Mouse (Mus musculus) lung, postnatal 14 days (tissue): ENCODE data around the gene Atp2b4.

ENCODE experiments used
- DNase-seq: peaks from one replicate; pipeline ENCODE4 v3.0.0; 2021

Gene Atp2b4

DNA sequence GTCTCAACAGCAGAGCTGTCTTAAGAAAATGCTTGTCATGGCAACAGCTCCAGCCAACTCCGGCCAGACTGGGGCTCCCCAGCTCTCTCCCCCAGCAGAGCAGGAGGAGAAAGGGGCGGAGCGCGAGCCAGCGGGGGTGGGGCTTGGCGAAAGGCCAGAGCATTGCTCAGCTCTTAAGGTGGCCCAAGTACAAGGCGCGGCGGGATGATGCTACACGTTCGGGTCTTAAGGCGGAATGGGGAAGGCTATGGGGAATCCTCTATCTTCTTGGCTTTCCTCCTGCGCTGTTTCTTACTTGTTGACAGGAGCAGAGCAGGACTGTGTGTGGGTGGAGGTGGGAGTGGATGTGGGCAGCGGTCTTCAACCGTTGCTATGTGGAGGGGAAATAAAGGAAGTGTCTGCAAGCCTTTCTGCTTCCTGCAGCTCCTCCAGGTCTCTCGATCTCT, at the start of gene Atp2b4:
Atp2b4 (minus strand) TSS at position 94 of the 446 bp plus-strand sequence.
- peak; percentile 98 for DNase-seq

DNA sequence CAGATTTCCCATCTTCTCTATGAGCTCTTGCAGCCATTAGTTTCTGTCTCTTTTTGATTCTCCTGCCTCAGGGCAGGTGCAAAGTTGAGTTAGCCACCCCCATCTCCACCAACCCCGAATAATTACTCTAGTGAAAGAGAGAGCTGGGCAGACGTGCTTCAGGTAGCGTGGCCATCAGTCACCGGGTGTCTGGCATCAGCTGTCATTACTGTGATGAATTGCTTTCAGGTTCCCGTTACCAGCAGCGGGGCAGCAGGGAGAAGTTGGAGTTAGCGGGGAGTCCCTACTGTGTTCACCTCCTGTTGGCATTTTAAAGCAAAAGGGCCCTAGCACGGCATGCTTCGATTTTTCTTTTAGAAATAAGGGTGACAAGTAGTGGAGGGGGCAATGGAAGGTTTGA, 43.9 kb upstream of the Atp2b4 start:
- no peak for DNase-seq

DNA sequence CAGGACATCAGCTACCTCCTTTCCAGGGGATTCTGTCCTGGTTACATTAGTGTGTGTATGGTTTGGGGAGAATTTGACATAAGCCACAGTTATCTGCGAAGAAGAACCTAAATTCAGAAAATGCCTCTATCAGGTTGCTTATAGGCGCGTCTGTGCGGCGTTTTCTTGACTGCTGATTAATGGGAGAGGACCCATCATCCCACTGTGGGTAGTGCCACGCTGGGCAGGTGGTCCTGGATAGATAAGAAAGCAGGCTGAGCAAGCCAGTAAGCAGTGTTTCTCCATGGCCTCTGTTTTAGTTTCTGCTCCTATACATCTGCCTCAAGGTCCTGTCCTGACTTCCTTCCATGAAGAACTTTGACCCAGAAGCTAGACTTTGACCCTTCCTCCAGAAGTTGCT, 43.1 kb upstream of the Atp2b4 start:
- no peak for DNase-seq

DNA sequence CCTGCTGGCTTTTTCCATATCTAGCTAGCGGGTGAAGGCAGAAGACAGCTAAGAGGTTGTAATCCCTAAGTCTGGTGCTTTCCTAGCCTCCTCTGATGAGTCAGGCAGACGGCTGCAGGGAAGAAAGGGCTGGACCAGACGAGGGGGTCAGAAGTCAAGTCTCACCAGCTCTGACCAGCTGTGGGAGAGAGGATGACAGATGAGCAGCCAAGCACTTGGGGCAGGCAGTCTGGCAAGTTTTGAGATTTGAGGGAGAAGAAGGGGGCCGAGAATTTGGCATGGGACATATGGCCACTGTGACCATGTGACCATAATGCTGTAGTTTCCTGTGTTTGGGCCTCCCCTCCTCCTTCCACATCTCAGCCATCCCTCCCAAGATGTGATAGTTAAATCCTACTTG, 42.5 kb upstream of the Atp2b4 start:
- peak; percentile 41 for DNase-seq

DNA sequence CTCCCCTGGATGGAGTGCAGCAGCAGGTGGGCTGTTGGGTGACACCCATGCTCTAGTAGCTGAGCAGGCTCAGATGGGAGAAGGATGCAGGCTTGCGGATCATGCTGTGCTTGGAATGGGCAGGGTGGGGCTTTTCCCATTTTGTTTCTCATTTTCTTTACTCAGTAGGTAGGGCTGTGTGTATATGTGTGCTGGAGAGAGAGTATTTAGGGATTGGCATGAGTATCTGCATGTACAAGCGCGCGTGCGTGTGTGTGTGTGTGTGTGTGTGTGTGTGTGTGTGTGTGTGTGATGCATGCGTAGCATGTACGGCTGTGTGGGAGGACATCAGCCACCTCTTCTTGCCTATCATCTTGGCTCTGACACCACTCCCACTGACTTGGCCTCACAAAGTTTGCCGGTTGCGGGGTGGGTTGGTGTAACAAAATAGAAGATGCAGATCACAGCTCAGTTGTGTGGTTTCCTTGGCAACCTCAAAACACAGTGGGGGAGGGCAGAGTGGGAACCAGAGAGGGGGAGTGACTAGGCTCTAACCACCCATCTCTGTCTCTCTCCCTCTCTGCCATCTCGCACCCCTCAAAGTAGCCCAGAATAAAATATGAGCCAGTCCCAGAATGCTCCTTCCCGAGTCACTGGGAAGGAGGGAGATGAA, 41.4 kb upstream of the Atp2b4 start:
- no peak for DNase-seq

DNA sequence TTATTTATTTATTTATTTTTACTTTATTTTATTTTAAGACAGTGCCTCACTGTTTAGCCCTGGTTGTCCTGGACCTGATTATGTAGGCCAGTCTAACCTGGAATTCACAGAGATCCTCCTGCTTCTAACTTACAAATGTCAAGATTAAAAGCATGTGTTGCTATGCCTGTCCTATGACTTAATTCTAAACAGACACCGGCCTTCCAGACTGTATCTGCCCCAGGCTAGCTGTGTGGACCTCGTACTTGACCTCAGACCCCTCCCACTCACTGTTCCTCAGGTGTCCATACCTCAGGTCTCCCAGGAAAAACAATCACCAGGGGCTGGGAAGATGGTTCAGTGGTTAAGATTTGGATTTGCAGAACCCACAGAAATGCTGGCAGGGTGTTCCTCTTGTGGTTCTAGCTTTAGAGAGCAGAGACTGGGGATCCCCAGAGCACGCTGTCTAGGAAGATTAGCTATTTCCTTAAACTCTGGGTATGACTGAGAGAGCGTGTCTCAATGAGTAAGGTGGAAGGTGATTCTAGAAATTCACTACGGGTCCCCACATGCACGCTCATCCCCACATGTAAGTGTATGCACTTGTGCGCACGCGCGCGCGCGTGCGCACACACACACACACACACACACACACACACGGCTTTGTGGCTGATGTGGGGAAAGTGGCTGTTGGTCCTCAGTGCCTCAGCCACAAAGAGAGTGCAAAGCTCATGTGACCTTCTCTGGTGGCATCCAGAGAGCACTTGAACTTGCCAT, 40.5 kb upstream of the Atp2b4 start:
- DNase-seq, result no peak

DNA sequence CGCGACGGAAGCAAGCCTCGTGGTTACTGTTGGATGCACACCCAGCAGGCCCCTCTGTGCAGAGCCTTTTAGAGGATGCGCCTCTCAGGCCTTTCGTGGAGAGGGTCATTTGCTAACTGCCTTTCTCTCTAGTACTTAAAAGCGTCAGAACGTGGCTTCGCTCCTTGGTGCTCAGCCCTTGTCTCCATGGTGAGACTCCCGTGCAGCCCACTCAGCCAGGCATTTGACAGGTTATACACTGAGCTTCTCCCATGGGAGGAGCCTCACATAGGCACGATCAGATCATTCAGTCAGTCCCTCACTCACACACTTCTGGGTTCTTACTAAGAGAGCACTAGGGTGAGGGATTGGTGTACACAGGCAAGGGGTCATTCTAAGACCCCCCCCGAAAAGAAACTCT, 39.7 kb upstream of the Atp2b4 start:
- no peak for DNase-seq

DNA sequence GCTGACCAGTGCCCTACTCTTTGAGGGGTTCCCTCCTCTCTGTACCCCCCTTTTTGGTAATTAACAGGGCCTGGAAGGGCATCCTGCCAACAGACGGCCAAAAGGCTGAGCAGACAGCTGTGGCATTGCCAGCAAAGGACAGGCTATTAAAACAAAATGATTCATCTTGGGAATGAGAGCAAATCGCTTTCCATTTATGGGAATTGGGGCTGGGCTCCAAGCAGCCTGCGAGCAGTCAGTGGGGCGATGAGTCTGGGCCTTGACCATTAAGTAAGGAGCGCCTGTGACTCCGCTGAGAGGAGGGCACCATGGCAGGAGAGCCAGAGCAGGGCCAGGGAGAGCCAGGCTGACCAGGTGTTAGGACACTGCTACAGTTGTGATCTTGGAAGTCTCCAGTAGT, 33.5 kb upstream of the Atp2b4 start:
- peak; percentile 61 for DNase-seq

DNA sequence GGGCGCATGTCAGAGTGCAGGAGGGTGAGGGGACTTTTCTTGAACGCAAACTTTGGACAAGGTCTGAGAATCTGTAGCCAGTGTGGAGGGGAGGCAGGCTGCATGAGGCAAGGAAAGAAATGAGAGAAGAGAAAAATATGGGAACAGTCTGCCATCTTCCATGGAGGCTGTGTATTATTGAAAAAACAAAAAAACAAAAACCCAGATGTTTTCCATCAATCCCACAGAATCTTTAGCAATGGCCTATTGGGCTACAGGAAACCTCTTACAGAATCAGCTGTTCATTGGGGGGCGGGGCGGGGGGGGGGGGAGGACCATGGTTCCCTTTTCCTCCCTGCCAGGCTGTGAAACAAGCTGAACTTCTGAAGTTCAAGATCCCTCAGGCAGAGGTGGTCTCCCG, 31.9 kb upstream of the Atp2b4 start:
- no peak for DNase-seq

DNA sequence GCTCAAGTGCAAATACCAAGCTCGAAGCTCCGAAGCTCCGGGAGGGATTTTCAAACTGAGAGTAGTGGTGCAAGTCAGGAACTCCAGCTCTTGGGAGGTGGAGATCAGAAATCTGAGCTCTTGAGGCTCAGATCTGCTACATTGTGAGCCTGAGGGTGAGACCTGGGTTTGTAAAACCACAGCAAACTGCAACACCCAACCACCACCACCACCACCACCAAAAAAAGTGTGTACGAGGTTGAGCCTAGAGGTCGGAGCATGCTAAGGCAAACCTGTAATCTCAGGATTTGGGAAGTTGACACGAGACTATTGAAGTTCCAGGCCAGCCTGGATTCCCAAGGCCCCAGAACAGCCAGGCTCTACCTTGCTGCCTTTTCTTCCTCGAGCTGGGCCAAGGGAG, 25.4 kb upstream of the Atp2b4 start:
- no peak for DNase-seq

DNA sequence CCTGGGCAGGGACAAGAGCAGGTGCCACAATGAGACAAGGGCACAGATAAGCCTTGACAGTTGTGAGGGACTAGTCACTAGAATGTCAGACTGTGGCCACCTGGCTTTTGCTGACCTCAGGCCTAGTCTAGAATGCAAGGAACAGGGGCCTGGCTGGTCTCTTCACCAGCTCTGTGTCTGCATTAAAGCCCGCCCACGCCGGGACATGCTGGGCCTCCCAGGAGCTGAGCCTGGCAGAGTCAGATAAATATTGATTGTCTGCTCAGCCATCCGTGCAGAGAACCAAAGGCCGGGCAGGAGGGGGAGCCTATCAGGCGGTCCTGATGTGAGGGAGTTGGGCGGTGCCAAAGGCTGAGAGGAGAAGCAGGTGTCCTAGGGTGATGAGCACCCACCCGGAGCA, 24.7 kb upstream of the Atp2b4 start:
- no peak for DNase-seq

DNA sequence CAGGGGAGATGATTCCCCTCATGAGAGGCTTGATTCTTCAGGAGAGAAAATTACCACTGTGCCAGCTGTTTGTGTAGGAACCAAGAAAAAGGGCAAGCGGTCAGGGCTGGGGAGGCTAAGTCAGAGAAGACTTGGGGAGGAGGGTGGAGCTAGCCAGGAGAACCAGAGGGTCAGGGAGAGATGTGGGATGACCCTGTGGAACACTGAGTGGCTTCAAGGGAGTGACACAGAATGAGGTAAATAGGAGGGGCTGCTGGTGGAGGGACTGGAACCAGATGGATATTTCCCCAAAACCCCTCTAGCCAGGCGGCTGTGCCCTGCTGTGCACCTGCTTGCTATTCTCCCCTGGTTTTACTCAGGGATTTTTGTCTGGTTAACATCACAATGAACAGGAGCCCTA, 24.3 kb upstream of the Atp2b4 start:
- no peak for DNase-seq

DNA sequence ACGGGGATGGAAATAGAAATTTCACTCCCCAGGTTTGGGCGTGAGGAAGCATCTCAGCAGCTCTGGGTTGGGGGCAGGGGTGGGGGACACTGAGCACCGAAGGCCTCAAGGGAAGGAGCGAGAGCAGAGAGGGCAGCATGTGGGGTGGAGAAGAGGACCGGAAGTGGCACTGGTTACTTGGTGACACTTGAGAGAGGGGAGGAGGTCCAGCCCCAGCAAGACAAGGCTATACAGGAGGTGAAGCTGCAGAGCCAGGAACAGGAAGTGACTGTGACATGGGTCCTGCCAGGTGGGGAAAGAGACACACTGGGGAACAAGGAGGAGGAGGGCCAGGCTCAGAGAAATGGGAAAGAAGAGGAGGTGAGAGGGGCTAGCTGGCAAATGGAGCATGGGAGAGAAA, 20.3 kb upstream of the Atp2b4 start:
- DNase-seq, result no peak

DNA sequence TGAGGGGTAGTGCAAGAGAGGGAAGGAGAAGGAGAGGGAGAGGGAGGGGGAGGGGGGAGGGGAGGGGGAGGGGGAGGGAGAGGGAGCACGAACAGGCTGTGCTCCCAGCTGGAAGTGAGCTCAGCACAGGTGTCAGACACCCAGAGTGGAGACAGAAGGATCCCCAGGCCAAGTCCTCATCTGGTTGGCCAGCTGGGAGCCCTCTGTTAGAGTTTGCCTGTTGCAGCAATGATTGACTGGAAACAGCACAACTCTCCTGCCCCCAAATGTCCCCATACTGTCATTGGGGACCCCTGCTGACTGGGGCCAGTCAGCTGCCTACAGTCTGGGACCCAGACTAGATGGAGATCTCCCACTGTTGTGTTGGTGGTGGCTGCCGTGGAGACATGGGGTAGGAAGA, 19.3 kb upstream of the Atp2b4 start:
- no peak for DNase-seq

DNA sequence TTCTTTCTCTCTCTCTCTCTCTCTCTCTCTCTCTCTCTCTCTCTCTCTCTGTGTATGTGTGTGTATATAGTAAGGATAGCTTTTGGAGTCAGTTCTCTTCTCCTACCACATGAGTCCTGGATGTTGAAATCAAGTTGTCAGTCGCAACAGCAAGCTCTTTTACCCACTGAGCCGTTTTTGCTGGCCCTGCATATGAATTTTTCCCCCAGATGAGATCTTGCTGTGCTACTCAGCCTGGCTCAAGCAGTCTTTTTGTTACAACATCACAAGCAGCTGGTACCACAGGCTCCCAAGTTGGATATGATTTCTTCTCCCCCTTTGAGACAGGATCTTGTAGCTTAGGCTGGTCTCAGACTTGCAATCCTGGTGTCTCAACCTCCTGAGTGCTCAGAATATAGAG, 17.7 kb upstream of the Atp2b4 start:
- no peak for DNase-seq

DNA sequence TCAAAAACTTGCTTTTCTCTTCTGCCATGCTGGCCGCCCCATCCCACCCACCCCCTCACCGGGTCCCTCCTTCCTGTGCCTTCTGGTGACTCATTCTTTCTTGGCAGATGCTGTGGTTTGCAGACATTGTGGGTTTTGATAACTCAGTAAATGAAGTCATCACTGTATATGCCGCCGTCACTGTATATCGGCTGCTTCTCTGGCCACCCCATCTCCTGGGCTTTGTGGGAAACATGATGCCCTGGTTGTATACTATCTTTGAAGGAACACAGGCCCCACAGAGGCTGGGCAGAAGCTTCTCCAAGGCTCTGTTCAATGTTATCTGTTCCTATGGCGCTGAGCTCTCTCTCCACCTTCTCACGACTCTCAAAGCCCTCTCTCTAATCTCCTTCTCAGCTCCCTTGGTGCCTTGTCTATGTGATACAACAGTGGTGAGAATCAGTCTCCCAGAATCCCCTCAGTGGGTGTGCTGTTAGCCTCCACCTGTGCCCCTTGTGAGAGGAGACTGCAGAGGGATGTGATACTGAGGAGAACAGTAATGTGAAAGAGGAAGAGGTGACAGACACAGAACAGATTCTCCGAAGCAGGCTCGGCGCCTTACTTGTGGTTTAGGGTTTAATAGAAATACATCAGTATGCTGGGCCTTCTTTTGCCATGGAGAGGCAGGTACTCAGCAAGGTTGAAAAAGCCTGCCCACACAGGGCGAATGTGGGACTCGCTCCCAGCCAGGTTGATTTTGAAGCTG, 15.1 kb upstream of the Atp2b4 start:
- no peak for DNase-seq

DNA sequence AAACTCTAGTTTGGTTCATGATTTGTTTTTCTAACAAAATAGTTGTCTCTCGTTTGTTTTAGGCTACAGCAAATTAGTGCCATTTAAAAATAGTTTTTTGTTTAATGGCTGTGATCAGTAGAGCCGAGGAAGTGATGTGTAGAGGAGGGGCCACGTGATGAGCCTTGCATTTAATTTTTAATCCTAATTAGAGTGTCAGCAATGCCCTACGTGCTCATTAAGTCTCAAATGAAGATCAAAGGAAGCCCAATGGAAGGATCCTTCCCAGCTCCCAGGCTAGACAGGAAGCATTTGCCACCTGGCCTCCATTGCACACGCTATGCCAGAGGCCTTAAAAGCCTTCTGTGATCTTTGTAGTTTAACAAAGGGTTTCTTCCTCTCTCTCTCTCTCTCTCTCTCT, 8.5 kb upstream of the Atp2b4 start:
- no peak for DNase-seq

DNA sequence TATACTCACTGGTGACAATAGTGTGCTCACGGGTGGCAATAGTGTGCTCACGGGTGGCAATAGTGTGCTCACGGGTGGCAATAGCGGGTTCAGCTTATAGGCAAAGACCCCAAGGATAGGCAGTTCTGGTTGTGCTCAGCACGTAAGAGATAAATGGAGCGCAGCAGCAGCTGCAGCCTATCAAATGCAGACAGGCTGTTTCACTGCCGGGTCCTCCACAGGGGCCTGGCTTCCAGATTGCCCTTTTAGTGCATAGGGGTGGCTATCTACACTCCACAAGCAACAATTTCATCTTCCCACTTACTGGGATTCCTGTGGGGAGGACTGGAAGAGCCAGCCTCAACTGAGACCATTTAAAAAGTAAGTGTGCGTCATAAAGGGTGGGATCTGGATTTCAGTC, 7.2 kb upstream of the Atp2b4 start:
- no peak for DNase-seq

DNA sequence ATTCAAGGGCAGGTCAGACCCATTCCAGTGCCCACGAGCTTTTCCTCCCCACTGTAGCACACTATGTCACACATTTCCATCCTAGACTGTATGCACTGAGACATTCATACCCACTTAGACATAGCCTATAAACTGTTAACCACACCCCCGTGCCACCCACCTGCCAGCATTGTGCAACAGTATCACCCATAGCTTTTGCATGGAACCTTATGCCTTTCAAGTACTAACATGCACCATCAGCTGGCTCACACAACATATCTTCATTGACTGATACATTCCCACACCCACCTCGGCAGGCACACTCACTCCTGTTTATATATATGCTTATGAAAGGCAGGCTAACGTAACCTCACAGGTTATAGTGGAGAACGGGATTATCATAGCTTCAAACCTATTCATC, 902 bp upstream of the Atp2b4 start:
- no peak for DNase-seq

DNA sequence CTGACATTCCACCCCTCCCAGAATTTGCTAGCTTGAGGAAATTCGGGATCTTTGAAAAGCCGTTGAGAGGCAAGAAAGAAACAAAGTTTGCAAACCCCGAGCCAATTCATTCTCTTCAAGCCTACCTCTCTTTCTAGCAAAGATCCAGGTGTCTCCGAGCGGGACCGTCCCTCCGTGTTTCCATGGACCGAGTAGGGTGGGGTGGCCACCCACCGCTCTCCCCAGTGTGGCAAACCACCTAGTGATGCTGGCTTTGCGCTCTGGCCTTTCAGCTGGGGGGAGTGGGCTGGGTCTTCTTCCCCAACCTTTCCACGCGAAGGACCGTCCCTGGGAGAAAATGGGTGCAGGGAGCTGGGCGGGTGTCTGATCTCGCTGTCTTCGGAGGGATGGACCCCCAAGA, 329 bp downstream of the Atp2b4 start:
- DNase-seq, result no peak

DNA sequence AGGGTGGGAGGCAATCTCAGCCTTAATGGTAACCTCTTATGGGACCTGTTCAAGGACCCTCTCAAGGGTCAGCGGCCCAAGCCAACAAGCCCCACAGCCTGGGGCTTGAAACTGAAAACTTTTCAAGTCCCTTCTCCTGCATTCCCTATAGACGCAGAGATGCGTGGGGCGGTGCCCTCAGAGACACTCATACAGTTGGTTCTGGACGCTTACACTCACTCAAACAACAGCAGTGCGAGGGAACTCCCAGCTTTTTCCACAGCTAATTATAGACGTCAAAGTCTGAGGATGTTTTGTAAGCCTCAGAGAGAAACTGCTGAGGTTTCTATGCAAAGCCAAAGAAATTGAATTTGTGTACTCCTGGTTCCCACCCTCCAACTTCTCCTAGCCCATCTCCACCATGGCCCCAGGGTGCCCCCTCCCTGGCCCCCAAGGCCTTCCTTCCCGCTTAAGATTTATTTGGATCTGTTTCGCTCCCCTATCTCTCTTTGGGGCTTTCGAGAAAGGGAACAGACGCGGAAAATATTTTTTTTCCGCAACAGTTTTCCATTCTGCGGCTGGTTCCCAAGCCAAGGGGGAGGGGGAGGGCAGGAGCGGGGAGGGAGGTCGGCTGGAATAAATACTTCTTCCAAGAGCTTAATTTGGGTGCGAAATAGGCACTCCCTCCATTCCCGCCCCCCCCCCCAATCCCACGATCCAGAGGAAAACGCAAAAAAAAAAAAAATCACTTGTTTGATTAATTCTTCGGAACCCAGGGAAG, 975 bp downstream of the Atp2b4 start:
- DNase-seq, result peak; percentile 19

DNA sequence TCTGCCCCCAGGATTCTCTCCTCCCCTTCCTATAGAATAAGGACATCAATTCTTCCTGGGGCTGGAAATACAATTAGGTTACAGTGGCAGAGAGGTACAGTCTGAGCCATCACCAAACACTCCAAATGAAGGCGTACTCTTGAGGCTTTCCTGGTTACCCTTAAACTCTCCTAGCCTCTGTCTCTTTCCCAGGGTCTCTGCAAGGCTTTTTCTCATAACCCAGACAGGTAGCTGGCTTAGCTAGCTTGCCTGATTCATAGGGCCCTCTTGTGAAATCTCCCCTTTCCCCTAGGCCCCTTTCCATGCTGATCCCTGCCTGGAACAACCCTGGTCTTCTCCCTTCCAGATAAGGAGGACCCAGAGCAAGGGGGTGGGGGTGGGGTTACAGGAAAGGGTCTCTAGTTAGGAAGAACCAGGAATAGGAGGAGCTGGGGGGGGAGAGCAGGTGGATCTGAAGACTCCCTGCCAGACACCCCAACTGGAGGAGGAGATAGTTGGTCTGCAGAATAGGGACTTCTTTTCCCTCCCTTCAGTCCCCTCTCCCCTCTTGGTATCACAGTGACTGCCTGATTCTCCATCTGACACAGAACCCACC, 1.9 kb downstream of the Atp2b4 start:
- no peak for DNase-seq
